Mouse (Mus musculus): ENCODE data around the gene Rabgap1l. TPM values are rescaled to one million over a fixed set of nuclear protein-coding genes. Genes with fewer than 3 reads are reported as not detected.

The Rabgap1l gene
- polyA plus RNA-seq, 1 experiment from 2014 or later, result 41.8 TPM

DNA sequence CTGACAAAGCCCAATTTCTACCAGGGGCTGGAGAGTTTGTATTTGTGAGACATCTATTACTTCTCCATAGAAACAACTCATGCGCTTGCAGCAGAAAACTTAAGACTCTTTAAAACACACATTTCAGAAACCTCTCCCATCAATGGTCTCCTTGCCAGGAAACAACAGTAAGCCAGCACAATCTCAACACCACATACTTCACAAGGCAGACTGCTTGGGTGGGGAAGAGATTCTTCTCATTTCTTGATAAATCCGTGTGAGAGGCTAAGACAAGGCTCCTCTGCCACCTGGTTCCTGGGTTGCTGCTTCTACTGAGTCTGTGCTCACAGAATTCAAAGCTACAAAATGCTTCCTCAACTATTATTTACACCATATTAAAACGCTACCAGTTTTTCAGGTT is 543.2 kb downstream of the Rabgap1l start:
- H3K9ac ChIP-seq (ENCODE audit: low read depth, low read length), result no peak overlapping the region
- H3K9me3 ChIP-seq (replicated peaks; ENCODE audit: control insufficient read depth, low read length, poor library complexity, severe bottlenecking), result no peaks in the 10 kb centered on the region
- no peaks in the 10 kb centered on the region for H3K27me3 ChIP-seq (ENCODE audit: control insufficient read depth, insufficient read depth, low read depth, low read length)
- no peaks in the 10 kb centered on the region for H3K4me1 ChIP-seq (ENCODE audit: control insufficient read depth, insufficient read depth, low read length)
- H3K4me2 ChIP-seq (ENCODE audit: low read length), result no peak overlapping the region
- ATAC-seq, result no peak
- H3K36me3 ChIP-seq (ENCODE audit: control insufficient read depth, insufficient read depth, low read length), result no peaks in the 10 kb centered on the region
- H3K27ac ChIP-seq (ENCODE audit: low read length), result no peak overlapping the region
- WGBS, result 82% methylated on average over 3 of the region's 3 CpGs
- H3K4me3 ChIP-seq (ENCODE audit: low read depth, low read length), result no peak overlapping the region

DNA sequence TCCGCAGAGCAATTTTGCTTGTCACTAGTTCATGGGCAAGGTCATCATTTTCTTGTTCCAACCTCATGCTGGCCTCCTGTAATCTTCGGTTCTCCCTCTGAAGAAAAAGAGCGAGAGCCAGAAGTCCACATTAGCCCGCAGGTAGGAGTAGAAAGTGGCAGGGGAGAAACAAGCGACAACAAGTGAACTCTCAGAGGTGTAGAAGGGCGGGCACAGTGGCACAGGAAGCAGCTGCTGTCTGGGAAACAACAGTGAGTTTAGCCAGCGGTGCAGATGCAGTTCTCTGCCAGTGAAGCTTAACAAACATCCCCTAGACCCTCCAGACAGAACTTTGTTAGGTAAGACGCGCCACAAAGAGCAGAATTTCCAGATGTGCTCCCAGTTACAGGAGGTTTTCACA is 545.5 kb downstream of the Rabgap1l start:
- Histone ChIP-seq H3K4me1 (ENCODE audit: control insufficient read depth, insufficient read depth, low read length) (no peaks in the 10 kb centered on the region), H3K27me3 (ENCODE audit: control insufficient read depth, insufficient read depth, low read depth, low read length) (no peaks in the 10 kb centered on the region), H3K4me2 (ENCODE audit: low read length) (no peak overlapping the region), H3K9ac (ENCODE audit: low read depth, low read length) (no peak overlapping the region), H3K27ac (ENCODE audit: low read length) (no peak overlapping the region), H3K9me3 (replicated peaks; ENCODE audit: control insufficient read depth, low read length, poor library complexity, severe bottlenecking) (no peaks in the 10 kb centered on the region), H3K36me3 (ENCODE audit: control insufficient read depth, insufficient read depth, low read length) (no peaks in the 10 kb centered on the region), H3K4me3 (ENCODE audit: low read depth, low read length) (no peak overlapping the region)
- WGBS, result 83% methylated on average over 9 of the region's 9 CpGs
- ATAC-seq, result no peak

DNA sequence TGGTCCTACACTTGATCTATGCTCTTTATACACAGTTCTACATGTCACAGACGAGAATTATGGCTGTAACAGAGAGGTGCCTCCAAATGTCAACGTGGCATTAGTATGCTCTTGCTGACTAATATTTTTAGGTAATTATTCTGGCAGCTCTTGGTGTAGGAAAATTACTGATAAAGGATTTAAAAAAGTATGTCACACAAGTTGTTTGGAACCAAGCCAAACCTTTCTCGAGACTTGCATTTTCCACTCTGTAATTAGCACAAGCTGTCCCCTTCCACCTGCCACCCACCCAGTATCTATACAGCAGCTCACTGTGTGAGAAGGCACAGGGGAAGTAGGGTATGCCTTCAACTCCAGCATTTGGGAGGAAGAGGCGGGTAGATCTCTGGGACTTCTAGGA is 546.2 kb downstream of the Rabgap1l start:
- no peaks in the 10 kb centered on the region for H3K9me3 ChIP-seq (replicated peaks; ENCODE audit: control insufficient read depth, low read length, poor library complexity, severe bottlenecking)
- H3K9ac ChIP-seq (ENCODE audit: low read depth, low read length), result no peak overlapping the region
- H3K27ac ChIP-seq (ENCODE audit: low read length), result no peak overlapping the region
- H3K27me3 ChIP-seq (ENCODE audit: control insufficient read depth, insufficient read depth, low read depth, low read length), result no peaks in the 10 kb centered on the region
- no peak overlapping the region for H3K4me3 ChIP-seq (ENCODE audit: low read depth, low read length)
- no peaks in the 10 kb centered on the region for H3K36me3 ChIP-seq (ENCODE audit: control insufficient read depth, insufficient read depth, low read length)
- no peak overlapping the region for H3K4me2 ChIP-seq (ENCODE audit: low read length)
- 81% methylated on average over 4 of the region's 4 CpGs for WGBS
- no peak for ATAC-seq
- no peaks in the 10 kb centered on the region for H3K4me1 ChIP-seq (ENCODE audit: control insufficient read depth, insufficient read depth, low read length)

GRCm38 (mm10) chr1:160245954-160246353 is 547.1 kb downstream of the Rabgap1l start:
- Histone ChIP-seq H3K36me3 (ENCODE audit: control insufficient read depth, insufficient read depth, low read length) (no peaks in the 10 kb centered on the region), H3K27ac (ENCODE audit: low read length) (no peak overlapping the region), H3K9me3 (replicated peaks; ENCODE audit: control insufficient read depth, low read length, poor library complexity, severe bottlenecking) (no peaks in the 10 kb centered on the region), H3K4me1 (ENCODE audit: control insufficient read depth, insufficient read depth, low read length) (no peaks in the 10 kb centered on the region), H3K27me3 (ENCODE audit: control insufficient read depth, insufficient read depth, low read depth, low read length) (no peaks in the 10 kb centered on the region), H3K4me2 (ENCODE audit: low read length) (no peak overlapping the region), H3K9ac (ENCODE audit: low read depth, low read length) (no peak overlapping the region), H3K4me3 (ENCODE audit: low read depth, low read length) (no peak overlapping the region)
- no peak for ATAC-seq
- 85% methylated on average over 2 of the region's 2 CpGs for WGBS

DNA sequence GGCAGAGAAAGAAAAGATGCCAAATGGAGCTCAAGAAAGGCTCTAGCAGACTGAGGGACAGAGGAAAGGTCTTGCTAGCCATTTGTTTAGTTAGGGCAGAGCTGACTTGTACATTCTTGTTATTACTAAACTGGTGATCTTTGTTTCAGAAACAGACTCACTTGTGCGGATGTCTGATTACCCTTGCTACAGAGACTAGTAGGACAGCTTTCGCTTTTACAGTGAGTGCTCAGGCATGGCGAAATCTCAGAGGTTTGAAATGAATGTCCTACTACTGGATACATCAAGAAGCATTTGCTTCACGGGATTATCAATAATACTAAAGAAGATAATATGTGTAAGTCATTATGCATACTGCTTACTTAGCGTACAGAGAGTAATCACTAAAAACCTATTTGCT is 548.3 kb downstream of the Rabgap1l start:
- H3K9me3 ChIP-seq (replicated peaks; ENCODE audit: control insufficient read depth, low read length, poor library complexity, severe bottlenecking), result no peaks in the 10 kb centered on the region; the same call in 1 of the 2 replicates
- no peak overlapping the region for H3K9ac ChIP-seq (ENCODE audit: low read depth, low read length)
- WGBS, result 88% methylated on average over 5 of the region's 5 CpGs
- no peak overlapping the region for H3K4me2 ChIP-seq (ENCODE audit: low read length)
- H3K4me3 ChIP-seq (ENCODE audit: low read depth, low read length), result no peak overlapping the region
- H3K4me1 ChIP-seq (ENCODE audit: control insufficient read depth, insufficient read depth, low read length), result no peaks in the 10 kb centered on the region
- no peaks in the 10 kb centered on the region for H3K27me3 ChIP-seq (ENCODE audit: control insufficient read depth, insufficient read depth, low read depth, low read length)
- no peak for ATAC-seq
- 0 out of 2 replicates have a peak, but pooled peaks cover 3% of the 10 kb centered on the region for H3K36me3 ChIP-seq (ENCODE audit: control insufficient read depth, insufficient read depth, low read length)
- H3K27ac ChIP-seq (ENCODE audit: low read length), result no peak overlapping the region

GRCm38 (mm10) chr1:160240091-160240490 is 552.9 kb downstream of the Rabgap1l start:
- 92% methylated on average over 2 of the region's 2 CpGs for WGBS
- H3K27me3 ChIP-seq (ENCODE audit: control insufficient read depth, insufficient read depth, low read depth, low read length), result no peaks in the 10 kb centered on the region

GRCm38 (mm10) chr1:160238852-160239443 is 554.1 kb downstream of the Rabgap1l start:
- Histone ChIP-seq H3K4me1 (ENCODE audit: control insufficient read depth, insufficient read depth, low read length) (no peaks in the 10 kb centered on the region), H3K9ac (ENCODE audit: low read depth, low read length) (no peak overlapping the region), H3K9me3 (replicated peaks; ENCODE audit: control insufficient read depth, low read length, poor library complexity, severe bottlenecking) (no peaks in the 10 kb centered on the region; the same call in 1 of the 2 replicates), H3K27ac (ENCODE audit: low read length) (no peak overlapping the region), H3K36me3 (ENCODE audit: control insufficient read depth, insufficient read depth, low read length) (peaks cover 9% of the 10 kb centered on the region; the same call in 1 of the 2 replicates), H3K4me3 (ENCODE audit: low read depth, low read length) (no peak overlapping the region), H3K27me3 (ENCODE audit: control insufficient read depth, insufficient read depth, low read depth, low read length) (no peaks in the 10 kb centered on the region), H3K4me2 (ENCODE audit: low read length) (no peak overlapping the region)
- ATAC-seq, result no peak
- 97% methylated on average over 1 of the region's 1 CpGs for WGBS

More at GRCm38 (mm10) chr1:160240091-160240490, 552.9 kb downstream of the Rabgap1l start:
- Histone ChIP-seq H3K4me2 (ENCODE audit: low read length) (no peak overlapping the region), H3K9me3 (replicated peaks; ENCODE audit: control insufficient read depth, low read length, poor library complexity, severe bottlenecking) (no peaks in the 10 kb centered on the region; the same call in 1 of the 2 replicates), H3K27ac (ENCODE audit: low read length) (no peak overlapping the region), H3K4me1 (ENCODE audit: control insufficient read depth, insufficient read depth, low read length) (no peaks in the 10 kb centered on the region), H3K9ac (ENCODE audit: low read depth, low read length) (no peak overlapping the region), H3K36me3 (ENCODE audit: control insufficient read depth, insufficient read depth, low read length) (peaks cover 9% of the 10 kb centered on the region; the same call in 1 of the 2 replicates), H3K4me3 (ENCODE audit: low read depth, low read length) (no peak overlapping the region)
- ATAC-seq, result no peak

- peaks cover 9% of the 10 kb centered on the region; the same call in 1 of the 2 replicates for H3K36me3 ChIP-seq (ENCODE audit: control insufficient read depth, insufficient read depth, low read length)
- H3K4me2 ChIP-seq (ENCODE audit: low read length), result no peak overlapping the region
- no peaks in the 10 kb centered on the region for H3K4me1 ChIP-seq (ENCODE audit: control insufficient read depth, insufficient read depth, low read length)
- H3K4me3 ChIP-seq (ENCODE audit: low read depth, low read length), result no peak overlapping the region
- no peak overlapping the region for H3K9ac ChIP-seq (ENCODE audit: low read depth, low read length)
- no peaks in the 10 kb centered on the region; the same call in 1 of the 2 replicates for H3K9me3 ChIP-seq (replicated peaks; ENCODE audit: control insufficient read depth, low read length, poor library complexity, severe bottlenecking)
- H3K27me3 ChIP-seq (ENCODE audit: control insufficient read depth, insufficient read depth, low read depth, low read length), result no peaks in the 10 kb centered on the region
- ATAC-seq, result no peak
- 93% methylated on average over 2 of the region's 2 CpGs for WGBS
- no peak overlapping the region for H3K27ac ChIP-seq (ENCODE audit: low read length)
These were observed 555.0 kb downstream of the Rabgap1l start for GRCm38 (mm10) chr1:160237981-160238380.

GRCm38 (mm10) chr1:160233921-160234320 is 559.1 kb downstream of the Rabgap1l start:
- H3K27ac ChIP-seq (ENCODE audit: low read length), result no peak overlapping the region
- no peak overlapping the region for H3K4me2 ChIP-seq (ENCODE audit: low read length)
- peaks cover 6% of the 10 kb centered on the region; the same call in 1 of the 2 replicates for H3K36me3 ChIP-seq (ENCODE audit: control insufficient read depth, insufficient read depth, low read length)
- no peak overlapping the region for H3K4me3 ChIP-seq (ENCODE audit: low read depth, low read length)
- H3K4me1 ChIP-seq (ENCODE audit: control insufficient read depth, insufficient read depth, low read length), result no peaks in the 10 kb centered on the region
- no peak for ATAC-seq
- no peaks in the 10 kb centered on the region for H3K27me3 ChIP-seq (ENCODE audit: control insufficient read depth, insufficient read depth, low read depth, low read length)
- no peaks in the 10 kb centered on the region for H3K9me3 ChIP-seq (replicated peaks; ENCODE audit: control insufficient read depth, low read length, poor library complexity, severe bottlenecking)
- no peak overlapping the region for H3K9ac ChIP-seq (ENCODE audit: low read depth, low read length)

All from midbrain, embryonic 16.5 days (tissue).